Mouse (Mus musculus): ENCODE measurements around the gene H2-Q1. TPM values are rescaled to one million over a fixed set of nuclear protein-coding genes. Genes with fewer than 3 reads are reported as not detected.
A peak's percentile ranks its signal among the peaks of the same experiment; 100 is the strongest.
"Not testable (repeated sequence)": the region's sequence is repeated elsewhere in the genome, so short reads cannot be mapped to it uniquely, and the experiment has no call there.

Gene H2-Q1
- polyA plus RNA-seq, 1 experiment from 2014 or later: not detected

GRCm38 (mm10) chr17:35331546-35331945 lies 11.3 kb downstream of the H2-Q1 start:
- not testable (repeated sequence) for H3K36me3 ChIP-seq (ENCODE audit: insufficient read depth, low read length); H3K9ac ChIP-seq (replicated peaks; ENCODE audit: low read length); H3K27ac ChIP-seq (ENCODE audit: low read length); H3K9me3 ChIP-seq (ENCODE audit: low read length); ATAC-seq (ENCODE audit: low FRiP score, low TSS enrichment); H3K27me3 ChIP-seq (ENCODE audit: insufficient read depth, low read length); H3K4me3 ChIP-seq (ENCODE audit: low read length); H3K4me2 ChIP-seq (replicated peaks; ENCODE audit: low read depth, low read length); H3K4me1 ChIP-seq (ENCODE audit: insufficient read depth, low read length)
- WGBS: 52% methylated on average over 6 of the region's 6 CpGs

- no peak for ATAC-seq (ENCODE audit: low FRiP score, low TSS enrichment)
- H3K4me2 ChIP-seq (replicated peaks; ENCODE audit: low read depth, low read length): peak within 1 kb of the TSS; percentile 71
- H3K4me1 ChIP-seq (ENCODE audit: insufficient read depth, low read length): 0 out of 2 replicates have a peak, but pooled peaks cover 4% of the 10 kb centered on the region
- no peaks in the 10 kb centered on the region for H3K36me3 ChIP-seq (ENCODE audit: insufficient read depth, low read length)
- no peak within 1 kb of the TSS for H3K27ac ChIP-seq (ENCODE audit: low read length)
- 1% methylated on average over 27 of the region's 40 CpGs for WGBS
- H3K27me3 ChIP-seq (ENCODE audit: insufficient read depth, low read length): peaks cover 34% of the 10 kb centered on the region
- peak within 1 kb of the TSS; percentile 51 for H3K4me3 ChIP-seq (ENCODE audit: low read length)
- H3K9me3 ChIP-seq (ENCODE audit: low read length): no peaks in the 10 kb centered on the region
- H3K9ac ChIP-seq (replicated peaks; ENCODE audit: low read length): peak within 1 kb of the TSS; percentile 46
These were observed 22.0 kb downstream of the H2-Q1 start, which contains the start of gene H2-Q2 for GRCm38 (mm10) chr17:35342071-35342671. Gene H2-Q2 (plus strand): TSS chr17:35342242.

- WGBS: 3% methylated on average over 46 of the region's 46 CpGs
- no peak for ATAC-seq (ENCODE audit: low FRiP score, low TSS enrichment)
- H3K9ac ChIP-seq (replicated peaks; ENCODE audit: low read length): peak overlapping the region; percentile 46
- no peaks in the 10 kb centered on the region for H3K9me3 ChIP-seq (ENCODE audit: low read length)
- H3K4me3 ChIP-seq (ENCODE audit: low read length): peak overlapping the region; percentile 51
- no peaks in the 10 kb centered on the region for H3K36me3 ChIP-seq (ENCODE audit: insufficient read depth, low read length)
- peaks cover 34% of the 10 kb centered on the region for H3K27me3 ChIP-seq (ENCODE audit: insufficient read depth, low read length)
- H3K4me2 ChIP-seq (replicated peaks; ENCODE audit: low read depth, low read length): peak overlapping the region; percentile 71
- no peak overlapping the region for H3K27ac ChIP-seq (ENCODE audit: low read length)
- 0 out of 2 replicates have a peak, but pooled peaks cover 4% of the 10 kb centered on the region for H3K4me1 ChIP-seq (ENCODE audit: insufficient read depth, low read length)
These were observed 22.7 kb downstream of the H2-Q1 start for GRCm38 (mm10) chr17:35342711-35343476.

- H3K4me2 ChIP-seq (replicated peaks; ENCODE audit: low read depth, low read length); H3K4me1 ChIP-seq (ENCODE audit: insufficient read depth, low read length); H3K9me3 ChIP-seq (ENCODE audit: low read length); H3K36me3 ChIP-seq (ENCODE audit: insufficient read depth, low read length); H3K27ac ChIP-seq (ENCODE audit: low read length); ATAC-seq (ENCODE audit: low FRiP score, low TSS enrichment); H3K9ac ChIP-seq (replicated peaks; ENCODE audit: low read length); H3K4me3 ChIP-seq (ENCODE audit: low read length): not testable (repeated sequence)
- peaks cover 11% of the 10 kb centered on the region for H3K27me3 ChIP-seq (ENCODE audit: insufficient read depth, low read length)
These were observed 27.5 kb downstream of the H2-Q1 start for GRCm38 (mm10) chr17:35347659-35348058.

- not testable (repeated sequence) for H3K4me2 ChIP-seq (replicated peaks; ENCODE audit: low read depth, low read length); H3K4me1 ChIP-seq (ENCODE audit: insufficient read depth, low read length); H3K4me3 ChIP-seq (ENCODE audit: low read length); H3K27ac ChIP-seq (ENCODE audit: low read length); H3K27me3 ChIP-seq (ENCODE audit: insufficient read depth, low read length); ATAC-seq (ENCODE audit: low FRiP score, low TSS enrichment); H3K36me3 ChIP-seq (ENCODE audit: insufficient read depth, low read length); H3K9me3 ChIP-seq (ENCODE audit: low read length); H3K9ac ChIP-seq (replicated peaks; ENCODE audit: low read length)
- WGBS: 40% methylated on average over 6 of the region's 6 CpGs
These were observed 33.1 kb downstream of the H2-Q1 start for GRCm38 (mm10) chr17:35353275-35353674.

GRCm38 (mm10) chr17:35354071-35354470 lies 33.9 kb downstream of the H2-Q1 start:
- Histone ChIP-seq H3K4me2 (replicated peaks; ENCODE audit: low read depth, low read length) (no peak overlapping the region), H3K27ac (ENCODE audit: low read length) (no peak overlapping the region), H3K9ac (replicated peaks; ENCODE audit: low read length) (no peak overlapping the region), H3K36me3 (ENCODE audit: insufficient read depth, low read length) (no peaks in the 10 kb centered on the region), H3K4me3 (ENCODE audit: low read length) (no peak overlapping the region), H3K9me3 (ENCODE audit: low read length) (no peaks in the 10 kb centered on the region), H3K27me3 (ENCODE audit: insufficient read depth, low read length) (peaks cover 8% of the 10 kb centered on the region; the same call in 1 of the 2 replicates), H3K4me1 (ENCODE audit: insufficient read depth, low read length) (peaks cover 2% of the 10 kb centered on the region; the same call in 1 of the 2 replicates)
- ATAC-seq (ENCODE audit: low FRiP score, low TSS enrichment): no peak
- 66% methylated on average over 2 of the region's 2 CpGs for WGBS

- no peaks in the 10 kb centered on the region for H3K9me3 ChIP-seq (ENCODE audit: low read length)
- peaks cover 7% of the 10 kb centered on the region; the same call in 1 of the 2 replicates for H3K4me1 ChIP-seq (ENCODE audit: insufficient read depth, low read length)
- H3K36me3 ChIP-seq (ENCODE audit: insufficient read depth, low read length): no peaks in the 10 kb centered on the region
- ATAC-seq (ENCODE audit: low FRiP score, low TSS enrichment): no peak
- no peak overlapping the region for H3K4me2 ChIP-seq (replicated peaks; ENCODE audit: low read depth, low read length)
- H3K4me3 ChIP-seq (ENCODE audit: low read length): no peak overlapping the region
- 57% methylated on average over 1 of the region's 1 CpGs for WGBS
- peaks cover 8% of the 10 kb centered on the region; the same call in 1 of the 2 replicates for H3K27me3 ChIP-seq (ENCODE audit: insufficient read depth, low read length)
- no peak overlapping the region for H3K27ac ChIP-seq (ENCODE audit: low read length)
- H3K9ac ChIP-seq (replicated peaks; ENCODE audit: low read length): no peak overlapping the region
These were observed 36.9 kb downstream of the H2-Q1 start for GRCm38 (mm10) chr17:35357086-35357485.

- no peaks in the 10 kb centered on the region for H3K36me3 ChIP-seq (ENCODE audit: insufficient read depth, low read length)
- peak overlapping the region; percentile 23; the same call in 1 of the 2 replicates for H3K9ac ChIP-seq (replicated peaks; ENCODE audit: low read length)
- peak overlapping the region; percentile 45 for H3K4me3 ChIP-seq (ENCODE audit: low read length)
- no peak overlapping the region for H3K27ac ChIP-seq (ENCODE audit: low read length)
- peaks cover 7% of the 10 kb centered on the region; the same call in 1 of the 2 replicates for H3K4me1 ChIP-seq (ENCODE audit: insufficient read depth, low read length)
- peak; percentile 39; the same call in 1 of the 2 replicates for ATAC-seq (ENCODE audit: low FRiP score, low TSS enrichment)
- WGBS: 10% methylated on average over 34 of the region's 38 CpGs
- H3K9me3 ChIP-seq (ENCODE audit: low read length): peaks cover 6% of the 10 kb centered on the region
- H3K4me2 ChIP-seq (replicated peaks; ENCODE audit: low read depth, low read length): peak overlapping the region; percentile 79
- H3K27me3 ChIP-seq (ENCODE audit: insufficient read depth, low read length): peaks cover 8% of the 10 kb centered on the region; the same call in 1 of the 2 replicates
These were observed 38.7 kb downstream of the H2-Q1 start for GRCm38 (mm10) chr17:35358763-35359469.

- Histone ChIP-seq H3K9ac (replicated peaks; ENCODE audit: low read length) (peak overlapping the region; percentile 23; the same call in 1 of the 2 replicates), H3K4me3 (ENCODE audit: low read length) (peak overlapping the region; percentile 45), H3K27me3 (ENCODE audit: insufficient read depth, low read length) (peaks cover 8% of the 10 kb centered on the region; the same call in 1 of the 2 replicates), H3K27ac (ENCODE audit: low read length) (no peak overlapping the region), H3K4me1 (ENCODE audit: insufficient read depth, low read length) (peaks cover 7% of the 10 kb centered on the region; the same call in 1 of the 2 replicates), H3K9me3 (ENCODE audit: low read length) (peaks cover 6% of the 10 kb centered on the region), H3K36me3 (ENCODE audit: insufficient read depth, low read length) (no peaks in the 10 kb centered on the region), H3K4me2 (replicated peaks; ENCODE audit: low read depth, low read length) (peak overlapping the region; percentile 79)
- WGBS: 19% methylated on average over 21 of the region's 21 CpGs
- ATAC-seq (ENCODE audit: low FRiP score, low TSS enrichment): 0 out of 2 replicates have a peak, but pooled peaks have one; percentile 46
These were observed 39.3 kb downstream of the H2-Q1 start for GRCm38 (mm10) chr17:35359470-35359862.
